Mouse (Mus musculus) testis, adult 2 months (tissue): ENCODE data around the gene Nxph3.

Experiments
- CTCF ChIP-seq: fragments of 200-500 bp; IDR thresholded peaks from 2 replicates; pipeline ENCODE4 v1.5.1; 2012; ENCODE audit warnings: low read depth, mild to moderate bottlenecking, inconsistent platforms, low read length, moderate library complexity; ENCODE audit not compliant: control insufficient read depth, insufficient read depth, insufficient replicate concordance
- POLR2A ChIP-seq: fragments of 200-500 bp; IDR thresholded peaks from 2 replicates; pipeline ENCODE4 v1.6.1; 2012; ENCODE audit warnings: low read depth, mild to moderate bottlenecking, inconsistent platforms, low read length, moderate library complexity; ENCODE audit not compliant: control insufficient read depth

- TF ChIP-seq POLR2A (no peak), CTCF (no peak)
Observed at GRCm38 (mm10) chr11:95480662-95481061, 33.7 kb downstream of the Nxph3 start.
